Mouse (Mus musculus) B cell, adult 67 days (primary cell): ENCODE measurements around the gene Smyd1. TPM values are rescaled to one million over a fixed set of nuclear protein-coding genes. Genes with fewer than 3 reads are reported as not detected.

Experiments used
- total RNA-seq, 2 experiments: library from RNA; stranded (reverse); gene quantifications; 4 replicates each; pipeline ENCODE4 v1.2.4; 2023

The Smyd1 gene
- not detected for total RNA-seq

GRCm38 (mm10) chr6:71321826-71322283, at the start of gene Smyd1:
Smyd1 (minus strand) TSS chr6:71322233.

GRCm38 (mm10) chr6:71322491-71322921, 473 bp upstream of the Smyd1 start, which contains the start of gene Cd8b1:
Cd8b1 (plus strand) TSS chr6:71322788.

GRCm38 (mm10) chr6:71271389-71272315, 50.4 kb downstream of the Smyd1 start, which contains the start of gene Krcc1:
Krcc1 (plus strand) TSS chr6:71271677.

GRCm38 (mm10) chr6:71199612-71200011, 122.4 kb downstream of the Smyd1 start, which contains the start of gene Fabp1:
Fabp1 (plus strand) TSS chr6:71199827.

Other genes starting within 250 kb of the Smyd1 start
- gene Thnsl2, start 177.8 kb downstream of the Smyd1 start, total RNA-seq: not detected
- not detected for gene Fabp1, start 122.4 kb downstream of the Smyd1 start, total RNA-seq
- gene Krcc1, start 50.6 kb downstream of the Smyd1 start, total RNA-seq: 10 to 100 TPM; 32.3 to 41.4 TPM
- 1 to 10 TPM in 1 of 2 experiments, not detected in 1; 1.5 TPM for gene Cd8b1, start 555 bp upstream of the Smyd1 start, total RNA-seq
- gene Cd8a, start 51.2 kb upstream of the Smyd1 start, total RNA-seq: 1 to 10 TPM in 1 of 2 experiments, under 1 TPM in 1; 0.18 to 1.5 TPM
- gene Rmnd5a, start 118.4 kb upstream of the Smyd1 start, total RNA-seq: 10 to 100 TPM; 59.6 to 63.7 TPM
- 10 to 100 TPM; 27.0 to 28.6 TPM for gene Rnf103, start 171.7 kb upstream of the Smyd1 start, total RNA-seq
- 10 to 100 TPM; 63.2 to 65.1 TPM for gene Chmp3, start 221.6 kb upstream of the Smyd1 start, total RNA-seq